Mouse (Mus musculus): ENCODE measurements around the gene Tbata.

- no peak for TF ChIP-seq CTCF (IDR thresholded peaks at IDR 0.05; ENCODE audit: extremely low read depth, insufficient read depth, insufficient read length, insufficient replicate concordance)
- no peak for TF ChIP-seq POLR2A (IDR thresholded peaks at IDR 0.05; ENCODE audit: low read depth, low read length)
These were observed 65.1 kb downstream of the Tbata start for GRCm38 (mm10) chr10:61236683-61237390.
